Mouse (Mus musculus) heart, embryonic 16.5 days (tissue): ENCODE measurements around the gene Hdac4. TPM values are rescaled to one million over a fixed set of nuclear protein-coding genes. Genes with fewer than 3 reads are reported as not detected.
A peak's percentile ranks its signal among the peaks of the same experiment; 100 is the strongest.

Source experiments
- ATAC-seq: fragments of 200-750 bp; cut with Nextera tagmentation; replicated peaks from 2 replicates; pipeline ENCODE4 v1.8.0; 2017; ENCODE audit warnings: moderate number of reproducible peaks; ENCODE audit not compliant: insufficient read depth, low FRiP score; ENCODE audit errors: extremely low read depth
- H3K27ac ChIP-seq: fragments of 300-500 bp; sonication (generic); 2 replicates; pipeline ENCODE4 v1.5.1; 2014; ENCODE audit warnings: mild to moderate bottlenecking, low read length, control low read depth, moderate library complexity
- H3K27me3 ChIP-seq: fragments of 300-500 bp; sonication (generic); 2 replicates; pipeline ENCODE4 v1.6.1; 2014; ENCODE audit warnings: low read length, mixed read lengths; ENCODE audit not compliant: control insufficient read depth, insufficient read depth
- H3K36me3 ChIP-seq: fragments of 300-500 bp; sonication (generic); 2 replicates; pipeline ENCODE4 v1.6.1; 2014; ENCODE audit not compliant: control insufficient read depth, insufficient read depth
- H3K4me1 ChIP-seq: fragments of 300-500 bp; sonication (generic); 2 replicates; pipeline ENCODE4 v1.6.1; 2014; ENCODE audit warnings: low read length, mixed read lengths; ENCODE audit not compliant: control insufficient read depth, insufficient read depth
- H3K4me2 ChIP-seq: fragments of 300-500 bp; sonication (generic); 2 replicates; pipeline ENCODE4 v1.6.1; 2014; ENCODE audit warnings: low read depth, mild to moderate bottlenecking, control low read depth, low read length
- H3K4me3 ChIP-seq: fragments of 300-500 bp; sonication (generic); 2 replicates; pipeline ENCODE4 v1.5.1; 2014; ENCODE audit warnings: mild to moderate bottlenecking, control low read depth, low read length
- H3K9ac ChIP-seq: fragments of 300-500 bp; sonication (generic); 2 replicates; pipeline ENCODE4 v1.6.1; 2014; ENCODE audit warnings: low read length, control low read depth
- H3K9me3 ChIP-seq: fragments of 300-500 bp; sonication (generic); replicated peaks from 2 replicates; pipeline ENCODE4 v1.6.1; 2016; ENCODE audit warnings: low read length; ENCODE audit not compliant: control insufficient read depth
- WGBS: fragments of 180-500 bp; shearing (Covaris S2); extraction: QIAGEN DNeasy Blood & Tissue Kit; methylation state at CpG from one replicate; pipeline ENCODE4 v1.1.7; 2014; 5-methylcytosine and 5-hydroxymethylcytosine counted together
- polyA plus RNA-seq: library from polyadenylated mRNA; unstranded; fragments of >200 nt; fragmentation: Nextera tagmentation; extraction: Ambion mirVana; gene quantifications from 2 replicates; pipeline ENCODE4 v1.2.1, GENCODE M21; 2015

Hdac4 gene
- polyA plus RNA-seq, 1 experiment from 2014 or later: 18.1 TPM

- H3K9ac ChIP-seq: no peak overlapping the region
- H3K27me3 ChIP-seq: no peaks in the 10 kb centered on the region
- ATAC-seq: no peak
- no peak overlapping the region for H3K4me3 ChIP-seq
- H3K36me3 ChIP-seq: no peaks in the 10 kb centered on the region
- peaks cover 35% of the 10 kb centered on the region for H3K4me1 ChIP-seq
- 60% methylated on average over 3 of the region's 3 CpGs for WGBS
- no peaks in the 10 kb centered on the region for H3K9me3 ChIP-seq
- H3K4me2 ChIP-seq: no peak overlapping the region
- no peak overlapping the region for H3K27ac ChIP-seq
Observed at GRCm38 (mm10) chr1:92103377-92103776, 92.1 kb downstream of the Hdac4 start.

DNA sequence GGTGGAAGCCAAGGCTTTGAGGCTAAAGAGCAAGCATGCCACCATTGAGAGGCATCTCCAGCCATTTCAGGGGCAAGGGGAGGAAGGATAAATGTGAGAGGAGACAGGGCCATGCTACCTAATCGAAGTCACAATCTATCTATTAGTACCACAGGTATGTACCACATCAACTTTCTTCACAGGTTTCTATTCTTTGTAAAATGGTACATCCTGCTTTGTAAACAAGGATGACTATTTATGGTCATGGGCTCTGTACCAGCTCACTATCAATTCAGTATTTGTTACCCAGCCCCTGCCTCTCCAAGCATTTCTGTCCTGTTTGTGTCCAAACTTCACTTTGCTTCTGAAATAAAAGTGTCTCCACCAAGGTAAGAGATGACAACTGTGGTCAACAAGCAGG lies 92.7 kb downstream of the Hdac4 start:
- WGBS: 82% methylated on average over 1 of the region's 1 CpGs
- peaks cover 31% of the 10 kb centered on the region for H3K4me1 ChIP-seq

GRCm38 (mm10) chr1:92100371-92100891 lies 95.1 kb downstream of the Hdac4 start:
- Histone ChIP-seq H3K4me3 (no peak overlapping the region), H3K27ac (peak overlapping the region; percentile 40), H3K36me3 (no peaks in the 10 kb centered on the region), H3K9me3 (no peaks in the 10 kb centered on the region), H3K27me3 (no peaks in the 10 kb centered on the region), H3K4me1 (peaks cover 31% of the 10 kb centered on the region), H3K4me2 (no peak overlapping the region), H3K9ac (no peak overlapping the region)
- 58% methylated on average over 4 of the region's 4 CpGs for WGBS
- ATAC-seq: no peak

More for the DNA sequence above, 92.7 kb downstream of the Hdac4 start:
- Histone ChIP-seq H3K36me3 (no peaks in the 10 kb centered on the region), H3K4me3 (no peak overlapping the region), H3K27me3 (no peaks in the 10 kb centered on the region), H3K9ac (no peak overlapping the region), H3K27ac (no peak overlapping the region), H3K9me3 (no peaks in the 10 kb centered on the region), H3K4me2 (no peak overlapping the region)
- ATAC-seq: no peak

DNA sequence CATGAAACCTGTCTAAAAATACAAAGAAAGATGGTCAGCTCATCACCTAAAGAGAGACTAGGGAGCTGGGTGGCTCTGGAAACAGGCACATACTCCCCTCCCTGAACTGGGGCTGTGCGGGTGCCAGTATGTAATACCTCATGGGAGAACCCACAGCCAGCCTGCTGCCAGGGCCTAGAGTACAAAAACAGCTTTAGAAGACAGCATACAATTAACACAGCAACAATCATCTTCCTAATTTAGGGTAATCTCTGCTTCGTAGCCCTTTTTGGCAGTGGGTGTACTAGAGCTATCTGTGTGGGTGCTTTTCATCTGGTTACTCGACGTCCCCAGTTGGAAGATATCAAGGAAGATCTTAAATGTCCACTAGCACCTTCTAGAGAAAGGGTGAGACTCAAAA lies 95.5 kb downstream of the Hdac4 start:
- no peak overlapping the region for H3K9ac ChIP-seq
- WGBS: 59% methylated on average over 4 of the region's 4 CpGs
- H3K9me3 ChIP-seq: no peaks in the 10 kb centered on the region
- ATAC-seq: no peak
- H3K27ac ChIP-seq: peak overlapping the region; percentile 40
- H3K36me3 ChIP-seq: no peaks in the 10 kb centered on the region
- H3K4me2 ChIP-seq: no peak overlapping the region
- H3K27me3 ChIP-seq: no peaks in the 10 kb centered on the region
- H3K4me3 ChIP-seq: no peak overlapping the region
- H3K4me1 ChIP-seq: peaks cover 31% of the 10 kb centered on the region

GRCm38 (mm10) chr1:92099502-92099901 lies 96.0 kb downstream of the Hdac4 start:
- Histone ChIP-seq H3K36me3 (no peaks in the 10 kb centered on the region), H3K4me2 (no peak overlapping the region), H3K27me3 (no peaks in the 10 kb centered on the region), H3K9ac (no peak overlapping the region), H3K4me1 (peaks cover 31% of the 10 kb centered on the region), H3K9me3 (no peaks in the 10 kb centered on the region), H3K27ac (0 out of 2 replicates have a peak overlapping the region, but pooled peaks have one; percentile 40), H3K4me3 (no peak overlapping the region)
- WGBS: 40% methylated on average over 4 of the region's 4 CpGs
- no peak for ATAC-seq

DNA sequence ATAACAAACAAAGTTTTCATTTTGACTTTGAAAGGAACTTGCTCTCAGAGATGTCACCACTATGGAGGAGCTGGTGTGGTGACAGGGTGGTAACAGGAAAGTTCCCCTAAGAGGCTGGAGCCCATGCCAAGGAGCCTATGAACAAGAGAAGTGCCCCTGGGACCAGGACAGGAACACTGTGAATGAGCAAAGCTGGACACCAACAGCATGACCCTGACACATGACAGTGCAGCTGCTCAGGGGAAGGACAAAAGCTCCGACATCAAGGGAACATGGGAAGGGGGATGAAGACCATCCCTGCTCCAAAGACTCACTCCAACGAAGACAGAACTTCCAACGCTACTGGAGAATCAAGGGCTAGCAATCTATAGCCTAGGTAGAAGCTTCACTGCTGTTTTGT lies 97.0 kb downstream of the Hdac4 start:
- H3K4me3 ChIP-seq: no peak overlapping the region
- no peaks in the 10 kb centered on the region for H3K9me3 ChIP-seq
- H3K27ac ChIP-seq: no peak overlapping the region
- peaks cover 28% of the 10 kb centered on the region for H3K4me1 ChIP-seq
- H3K27me3 ChIP-seq: no peaks in the 10 kb centered on the region
- no peaks in the 10 kb centered on the region for H3K36me3 ChIP-seq
- no peak for ATAC-seq
- 74% methylated on average over 3 of the region's 3 CpGs for WGBS
- no peak overlapping the region for H3K9ac ChIP-seq
- H3K4me2 ChIP-seq: no peak overlapping the region

- Histone ChIP-seq H3K27ac (no peak overlapping the region), H3K4me2 (no peak overlapping the region), H3K9ac (no peak overlapping the region), H3K27me3 (no peaks in the 10 kb centered on the region), H3K4me1 (peaks cover 25% of the 10 kb centered on the region), H3K36me3 (no peaks in the 10 kb centered on the region), H3K4me3 (no peak overlapping the region), H3K9me3 (no peaks in the 10 kb centered on the region)
- no peak for ATAC-seq
- WGBS: 70% methylated on average over 3 of the region's 3 CpGs
Observed at GRCm38 (mm10) chr1:92096991-92097525, 98.4 kb downstream of the Hdac4 start.

GRCm38 (mm10) chr1:92092286-92092685 lies 103.2 kb downstream of the Hdac4 start:
- H3K27me3 ChIP-seq: no peaks in the 10 kb centered on the region
- no peak overlapping the region for H3K9ac ChIP-seq
- no peaks in the 10 kb centered on the region for H3K9me3 ChIP-seq
- no peak overlapping the region for H3K27ac ChIP-seq
- no peak overlapping the region for H3K4me3 ChIP-seq
- H3K36me3 ChIP-seq: no peaks in the 10 kb centered on the region; the same call in 1 of the 2 replicates
- WGBS: 69% methylated on average over 4 of the region's 4 CpGs
- H3K4me2 ChIP-seq: no peak overlapping the region
- ATAC-seq: no peak
- H3K4me1 ChIP-seq: peaks cover 6% of the 10 kb centered on the region

- WGBS: 73% methylated on average over 2 of the region's 2 CpGs
- no peak overlapping the region for H3K4me2 ChIP-seq
- H3K27ac ChIP-seq: no peak overlapping the region
- H3K4me3 ChIP-seq: no peak overlapping the region
- peaks cover 39% of the 10 kb centered on the region for H3K4me1 ChIP-seq
- no peaks in the 10 kb centered on the region; the same call in 1 of the 2 replicates for H3K36me3 ChIP-seq
- H3K9ac ChIP-seq: no peak overlapping the region
- no peaks in the 10 kb centered on the region for H3K9me3 ChIP-seq
- ATAC-seq: no peak
- no peaks in the 10 kb centered on the region for H3K27me3 ChIP-seq
Observed at GRCm38 (mm10) chr1:92087821-92088220, 107.7 kb downstream of the Hdac4 start.
